Mouse (Mus musculus): ENCODE data around the gene Tmprss7.

- no peak for TF ChIP-seq CTCF (IDR thresholded peaks at IDR 0.05; ENCODE audit: control insufficient read depth, insufficient read depth, low read length)
- no peak for TF ChIP-seq POLR2A (IDR thresholded peaks at IDR 0.05; ENCODE audit: borderline replicate concordance, control insufficient read depth, low read depth, low read length)
Observed at GRCm38 (mm10) chr16:45653934-45654332, 39.5 kb downstream of the Tmprss7 start, which contains the start of gene BC016579.

Measured in bone marrow, adult 2 months (tissue).